Mouse (Mus musculus) naive thymus-derived CD4-positive, alpha-beta T cell, adult 2 months (primary cell): Measurements from ENCODE around the gene Banp.
A peak's percentile ranks its signal among the peaks of the same experiment; 100 is the strongest.

Experiments used
- DNase-seq: peaks from one replicate; pipeline ENCODE4 v3.0.0-alpha.2; 2011; ENCODE audit warnings: low read depth

Gene Banp

DNA sequence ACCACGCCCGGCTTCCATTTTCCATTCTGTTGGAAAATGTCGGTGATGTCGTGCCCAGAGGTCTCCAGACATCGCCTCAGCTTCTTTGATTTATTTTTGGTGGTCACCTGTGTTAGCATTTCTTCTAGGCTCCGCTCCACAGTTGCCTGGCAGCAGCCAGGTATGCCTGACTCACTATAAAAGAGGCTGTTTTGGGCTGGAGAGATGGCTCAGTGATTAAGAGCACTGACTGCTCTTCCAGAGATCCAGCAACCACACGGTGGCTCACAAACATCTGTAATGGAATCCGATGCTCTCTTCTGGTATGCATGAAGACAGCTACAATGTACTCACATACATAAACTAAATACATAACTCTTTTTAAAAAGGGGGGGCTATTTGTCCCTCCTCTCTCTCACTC lies 23.3 kb upstream of the Banp start:
- DNase-seq = no peak

DNA sequence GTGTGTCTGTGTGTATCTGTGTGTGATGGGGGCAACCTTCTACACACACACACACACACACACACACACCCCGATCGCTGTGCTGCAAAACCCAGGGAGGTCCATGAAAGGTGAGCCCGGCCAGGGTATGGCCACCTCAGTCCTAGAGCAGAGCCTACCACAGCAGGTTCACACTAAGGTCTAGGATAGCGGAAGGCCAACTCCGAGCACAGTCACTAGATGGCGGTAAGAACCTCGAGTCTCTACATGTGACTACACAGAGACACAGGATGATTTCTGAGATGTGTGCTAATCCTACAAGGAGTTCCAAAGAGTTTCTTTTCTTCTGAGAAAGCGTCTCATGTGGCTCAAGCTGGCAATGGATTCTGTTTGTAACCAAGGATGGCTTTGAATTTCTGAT lies 22.2 kb upstream of the Banp start:
- peak; percentile 68 for DNase-seq

DNA sequence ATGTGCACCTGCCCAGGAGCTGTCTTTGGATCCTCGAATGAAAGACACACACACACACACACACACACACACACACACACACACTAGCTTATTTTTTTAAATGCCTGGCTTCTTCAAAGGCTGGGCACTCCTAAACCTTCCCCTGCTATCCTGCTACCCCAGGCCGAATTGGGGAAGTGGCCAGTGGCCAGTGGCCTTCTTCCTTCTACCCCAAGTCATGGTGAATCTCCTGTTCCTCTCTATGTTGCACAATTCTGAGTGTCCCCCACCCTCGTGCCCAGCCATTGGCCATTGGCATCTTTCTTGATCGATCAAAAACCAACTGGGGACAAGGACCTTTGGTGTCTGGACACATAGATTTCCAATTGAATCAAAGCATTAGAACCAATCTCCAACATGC lies 19.5 kb upstream of the Banp start:
- no peak for DNase-seq

GRCm38 (mm10) chr8:121931571-121931970 lies 18.0 kb upstream of the Banp start:
- no peak for DNase-seq

DNA sequence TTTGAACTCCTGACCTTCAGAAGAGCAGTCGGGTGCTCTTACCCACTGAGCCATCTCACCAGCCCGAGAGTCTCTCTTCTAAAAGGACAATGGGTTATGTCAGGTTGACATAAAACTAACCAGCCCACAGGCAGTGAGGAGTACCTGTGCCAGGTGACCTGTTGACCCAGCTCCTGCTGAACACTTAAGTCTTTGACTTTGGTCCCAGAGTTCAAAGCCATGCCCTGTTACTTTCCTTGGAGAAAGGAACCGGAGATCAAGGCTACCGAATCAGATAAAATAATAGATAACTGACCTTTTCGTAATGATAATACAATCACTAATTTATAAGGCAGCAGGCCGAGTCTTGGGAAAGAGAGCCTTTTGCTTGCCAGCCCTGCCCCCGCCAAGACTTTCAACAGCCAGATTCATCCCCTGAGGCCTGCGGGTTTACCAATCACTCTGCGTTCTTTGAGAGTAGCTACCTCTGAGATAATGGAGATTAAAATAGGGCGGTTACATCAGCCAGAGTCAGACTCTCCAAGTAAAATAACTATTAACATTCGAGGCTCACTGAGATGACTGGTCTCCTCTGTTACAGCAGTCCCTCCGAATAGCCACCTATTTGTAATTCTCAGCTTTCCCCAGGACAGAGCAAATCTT lies 17.4 kb upstream of the Banp start:
- DNase-seq = no peak

DNA sequence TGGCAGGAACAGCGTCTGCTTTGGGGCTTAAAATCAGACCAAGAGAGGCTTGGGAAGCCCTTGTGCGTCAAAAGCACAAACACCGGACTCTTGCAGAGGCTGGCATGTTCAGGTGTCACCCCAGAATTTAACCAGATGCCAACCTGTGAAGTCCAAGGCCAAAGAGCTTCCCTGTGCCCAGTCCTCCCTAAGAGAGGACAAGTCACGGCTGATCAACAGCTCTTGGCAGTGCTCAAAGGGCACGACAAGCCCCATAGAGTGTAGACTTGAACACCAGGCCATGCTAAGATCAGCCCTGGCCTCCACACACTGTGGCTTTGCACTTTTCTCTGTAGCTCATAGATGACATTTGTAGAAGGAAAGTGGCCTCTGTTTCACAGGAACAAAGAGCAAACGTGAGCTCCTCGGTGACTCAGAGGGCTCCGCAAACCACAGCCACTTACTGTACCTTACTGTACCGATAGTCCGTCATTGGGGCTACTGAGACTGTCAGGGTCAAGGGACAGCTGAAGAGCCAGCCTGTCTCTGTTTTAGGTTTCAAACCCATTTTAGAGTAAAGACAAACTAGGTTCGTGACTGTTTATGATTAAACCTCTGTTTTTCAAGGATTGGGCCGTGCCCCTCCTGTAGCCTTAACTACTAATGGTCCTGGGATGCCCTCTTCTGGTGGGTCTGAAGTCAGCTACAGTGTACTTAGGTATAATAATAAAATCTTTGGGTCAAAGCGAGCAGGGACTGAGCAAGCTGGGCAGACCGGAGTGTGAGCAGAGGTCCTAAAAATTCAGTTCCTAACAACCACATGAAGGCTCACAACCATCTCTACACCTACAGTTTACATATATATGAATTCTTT lies 16.7 kb upstream of the Banp start:
- DNase-seq = no peak

DNA sequence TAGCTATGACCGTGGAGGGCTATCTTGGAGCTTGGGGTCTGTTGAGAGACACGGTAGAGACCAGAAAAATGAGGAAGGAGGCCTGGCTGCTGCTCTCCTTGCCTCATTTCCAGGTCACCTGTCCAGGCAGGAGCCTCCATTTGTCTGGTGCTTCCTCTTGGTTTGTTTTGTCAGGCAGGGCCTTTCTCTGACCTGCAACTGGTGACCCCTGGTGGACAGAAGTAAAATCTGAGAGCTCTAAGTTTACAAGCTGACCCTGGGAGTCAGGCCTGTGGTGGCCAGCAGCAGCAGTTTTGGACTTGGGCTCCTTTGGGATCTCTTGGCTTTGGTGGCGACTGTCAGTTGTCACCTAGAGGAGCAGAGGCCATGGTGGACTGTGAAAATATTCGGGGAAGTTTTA lies 15.0 kb upstream of the Banp start:
- peak; percentile 28 for DNase-seq

DNA sequence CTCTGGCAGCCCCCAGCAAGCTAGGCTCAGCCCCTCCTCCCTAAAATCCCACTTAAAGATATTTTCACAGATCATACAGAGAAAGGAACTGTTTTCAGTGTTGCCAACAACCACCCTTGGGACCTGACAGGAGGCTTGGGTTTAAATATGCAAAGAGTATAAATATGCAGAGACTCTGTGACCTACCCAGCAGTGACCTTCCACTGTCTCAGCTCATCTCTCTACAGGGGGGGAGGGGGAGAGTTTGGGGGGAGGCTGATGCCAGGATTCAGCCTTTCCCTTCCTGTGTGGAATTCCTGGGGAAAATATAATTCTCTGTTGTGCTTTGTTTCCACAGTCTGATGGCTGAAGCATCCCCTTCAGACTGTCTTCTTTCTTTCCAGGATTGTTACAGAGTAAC lies 14.6 kb upstream of the Banp start:
- DNase-seq = no peak

- no peak for DNase-seq
Observed at GRCm38 (mm10) chr8:121935341-121936294, 13.9 kb upstream of the Banp start.

DNA sequence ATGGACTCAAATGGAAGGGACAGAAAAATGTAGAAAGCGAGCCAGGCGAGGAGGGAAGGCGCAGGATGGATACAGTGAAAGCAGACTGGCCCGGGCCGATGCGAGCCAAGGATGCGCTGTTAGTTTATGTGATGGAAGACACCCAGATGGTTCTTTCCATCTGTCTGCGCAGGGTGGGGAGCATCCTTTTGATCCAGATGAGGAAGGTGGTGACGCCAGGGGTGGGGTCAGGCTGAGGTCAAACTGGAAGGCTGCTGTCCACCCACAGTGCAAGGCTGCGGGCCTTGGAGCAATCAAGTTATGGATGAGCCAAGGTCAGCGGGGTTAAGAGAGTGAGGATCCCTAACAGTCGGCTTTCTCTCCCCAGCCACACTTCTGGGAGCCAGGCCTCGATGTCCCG lies 13.2 kb upstream of the Banp start:
- no peak for DNase-seq

- no peak for DNase-seq
Observed at GRCm38 (mm10) chr8:121938732-121939131, 10.8 kb upstream of the Banp start.

- DNase-seq = no peak
Observed at GRCm38 (mm10) chr8:121943057-121943540, 6.5 kb upstream of the Banp start.

GRCm38 (mm10) chr8:121943716-121944115 lies 5.8 kb upstream of the Banp start:
- DNase-seq = no peak

DNA sequence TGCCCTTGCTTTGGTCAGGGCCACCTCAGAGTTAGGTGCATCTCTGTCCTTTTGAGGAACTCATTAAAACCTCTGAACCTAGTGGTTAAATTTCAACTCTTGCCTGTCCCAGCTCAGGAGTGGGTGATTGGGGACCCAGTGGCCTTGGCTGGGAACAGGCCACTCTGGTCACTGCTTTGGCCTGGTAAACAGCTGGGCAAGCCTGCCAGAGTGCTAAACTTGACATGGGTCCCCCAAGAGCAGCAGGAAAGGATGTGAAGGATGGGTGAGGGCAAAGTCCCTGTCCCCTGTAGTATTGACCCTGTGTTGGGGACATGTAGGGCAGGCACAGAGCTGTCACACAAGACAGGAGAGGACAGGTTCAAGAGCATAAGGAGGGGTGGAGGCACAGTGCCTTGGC lies 4.7 kb upstream of the Banp start, which contains the start of gene Car5a:
TSS of gene Car5a (minus strand) at position 74 of the 400 bp plus-strand sequence.
- DNase-seq = no peak

- no peak for DNase-seq
Observed at GRCm38 (mm10) chr8:121946351-121946750, 3.2 kb upstream of the Banp start.

DNA sequence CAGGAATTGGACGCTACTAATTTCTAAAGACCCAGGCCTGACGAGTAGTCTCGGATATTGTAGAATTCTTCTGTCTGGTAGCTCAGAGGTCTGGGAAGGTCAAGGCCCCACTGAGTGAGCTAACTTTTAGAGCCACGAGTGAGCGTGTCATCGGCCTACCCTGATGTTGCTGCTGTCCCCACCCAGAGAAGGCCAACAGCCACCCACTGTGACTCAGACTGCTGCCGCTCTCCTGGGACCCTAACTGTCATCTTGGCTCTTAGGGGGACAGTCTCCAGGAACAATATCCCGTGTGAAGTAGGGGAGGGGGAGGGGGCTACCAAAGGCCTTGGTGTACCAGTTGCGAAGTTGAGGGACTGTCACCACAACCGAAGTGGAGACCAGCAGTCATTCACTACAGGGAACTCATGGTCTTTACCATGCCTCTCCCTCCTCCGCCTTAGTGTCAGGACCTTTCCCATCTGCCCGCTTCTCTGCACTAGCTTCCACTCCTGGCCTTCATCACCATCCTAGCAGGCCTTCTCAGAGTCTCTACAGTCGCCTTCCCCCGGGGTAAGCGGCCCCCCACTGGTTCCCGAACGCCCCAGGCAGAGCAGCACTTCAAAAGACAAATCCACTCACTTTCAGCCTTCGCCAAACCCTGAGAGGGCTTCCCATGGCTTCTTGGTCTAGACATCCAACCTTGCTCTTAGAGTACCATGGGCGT lies 2.4 kb upstream of the Banp start:
- no peak for DNase-seq

DNA sequence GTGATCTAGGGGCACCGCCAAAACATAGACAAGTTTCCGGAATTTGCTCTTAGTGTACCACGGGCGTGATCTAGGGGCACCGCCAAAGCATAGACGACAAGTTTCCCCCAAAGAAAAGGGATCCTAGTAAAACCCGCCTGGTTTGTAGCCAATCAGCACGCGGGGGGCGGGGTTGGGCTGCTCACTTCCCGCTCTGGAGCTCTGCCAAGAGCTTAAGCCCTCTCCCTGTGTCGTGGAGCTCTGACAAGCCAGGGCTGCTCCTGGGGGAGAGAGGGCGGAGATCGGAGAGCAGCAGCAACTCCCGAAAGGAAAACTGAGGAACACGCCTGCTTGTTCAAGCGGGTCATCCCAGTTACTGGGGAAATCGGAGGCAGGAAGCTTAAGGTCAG lies 1.8 kb upstream of the Banp start:
- DNase-seq = peak; percentile 82

- DNase-seq = peak; percentile 49
Observed at GRCm38 (mm10) chr8:121948321-121949145, 1.0 kb upstream of the Banp start.

DNA sequence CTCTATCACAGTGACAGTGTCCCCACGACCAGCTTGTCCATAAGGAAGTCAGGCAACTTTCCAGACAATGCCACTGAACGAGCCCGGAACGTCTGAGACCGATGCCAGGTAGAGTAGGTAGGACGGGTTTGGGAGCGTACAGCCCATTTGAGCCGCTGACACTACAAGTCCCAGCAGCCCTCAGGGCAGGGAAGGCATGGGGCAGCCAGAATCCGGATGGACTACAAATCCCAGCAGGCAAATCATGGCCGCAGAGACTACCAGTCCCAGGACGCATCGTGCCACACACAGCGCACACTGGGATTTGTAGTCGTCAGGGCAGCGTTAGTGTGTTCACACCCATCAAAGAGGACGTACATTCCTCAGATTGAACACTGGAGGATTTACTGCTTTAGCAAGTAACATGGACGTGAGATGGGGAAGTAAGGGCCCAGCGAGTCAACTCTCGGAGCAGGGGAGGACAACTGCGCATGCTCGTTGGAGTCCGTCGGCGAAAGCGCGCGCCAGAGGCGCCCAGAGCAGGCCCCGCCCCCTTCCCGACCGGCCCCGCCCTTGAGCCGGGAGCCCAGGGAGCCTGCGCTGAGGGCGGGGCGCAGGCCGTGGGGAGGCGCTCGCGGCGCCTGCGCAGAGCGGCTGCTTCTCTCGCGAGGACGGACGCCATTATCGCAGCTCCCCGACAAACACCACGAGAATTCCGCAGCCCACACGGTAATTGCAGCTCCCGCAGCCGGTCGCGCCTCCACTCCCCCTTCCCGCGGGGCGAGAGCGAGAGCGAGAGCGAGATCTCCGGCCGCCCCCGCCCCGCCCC lies 595 bp downstream of the Banp start:
- DNase-seq = peak; percentile 99
